Mouse (Mus musculus): ENCODE results near the gene Slc41a2. TPM values are rescaled to one million over a fixed set of nuclear protein-coding genes. Genes with fewer than 3 reads are reported as not detected.

Slc41a2 gene
- total and polyA plus RNA-seq, 2 experiments from 2014 or later, result 0.45 to 5.6 TPM

DNA sequence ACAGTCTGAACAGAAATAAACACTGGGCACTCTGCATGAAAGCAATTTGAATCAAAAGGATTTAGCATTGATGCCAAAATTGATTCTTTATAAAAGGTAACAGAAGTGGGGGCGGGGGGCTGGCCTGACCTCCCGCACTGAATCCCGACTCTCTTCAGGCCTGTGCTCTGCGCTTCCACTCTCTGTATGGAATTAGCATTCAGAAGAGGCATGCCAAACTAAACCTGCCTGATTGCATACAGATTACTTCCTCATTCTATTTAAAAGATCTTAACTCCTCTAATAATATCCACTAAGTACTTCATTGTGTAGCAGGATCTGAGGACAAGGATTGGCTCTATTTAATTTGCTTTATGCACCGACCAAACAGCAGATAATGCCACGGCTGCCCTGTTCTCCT lies 16.2 kb downstream of the Slc41a2 start:
- Histone ChIP-seq H3K4me3 (ENCODE audit: low read depth, low read length) (no peak overlapping the region), H3K27ac (ENCODE audit: low read depth) (no peak overlapping the region), H3K9ac (replicated peaks; ENCODE audit: low read depth, low read length) (no peak overlapping the region), H3K36me3 (replicated peaks; ENCODE audit: control insufficient read depth, insufficient read depth, low read length) (no peaks in the 10 kb centered on the region), H3K4me2 (ENCODE audit: low read depth, low read length) (no peak overlapping the region), H3K27me3 (ENCODE audit: control insufficient read depth, insufficient read depth, low read length) (no peaks in the 10 kb centered on the region), H3K4me1 (ENCODE audit: control insufficient read depth, insufficient read depth) (no peaks in the 10 kb centered on the region), H3K9me3 (replicated peaks; ENCODE audit: control insufficient read depth, low read length) (no peaks in the 10 kb centered on the region)
- 73% methylated on average over 6 of the region's 6 CpGs for WGBS
- TF ChIP-seq EP300 (IDR thresholded peaks at IDR 0.05; ENCODE audit: low read depth) (no peak), CTCF (IDR thresholded peaks at IDR 0.05; ENCODE audit: low read depth) (no peak)
- ATAC-seq (ENCODE audit: insufficient read depth, low read depth), result no peak
- no peak for DNase-seq (ENCODE audit: low spot score)

DNA sequence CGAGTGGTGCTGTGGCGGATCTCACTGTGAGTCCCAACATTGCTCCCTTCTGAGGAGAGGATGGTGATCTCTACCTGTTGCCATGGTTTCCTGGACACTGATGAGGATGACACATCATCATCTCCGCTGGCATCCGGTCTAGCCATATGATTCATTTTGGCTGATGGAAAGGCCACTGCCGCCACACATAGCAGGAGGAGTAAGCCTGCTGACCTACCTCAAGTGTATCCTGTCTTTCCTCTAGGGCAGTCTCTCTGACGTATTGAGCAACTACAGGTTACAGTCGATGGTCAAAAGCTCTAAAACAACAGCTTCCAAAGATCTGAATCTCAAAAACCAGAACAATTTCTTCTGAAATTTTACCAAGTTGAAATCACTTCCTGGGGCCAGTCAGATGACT lies 16.8 kb downstream of the Slc41a2 start:
- no peak overlapping the region for H3K4me3 ChIP-seq (ENCODE audit: low read depth, low read length)
- 86% methylated on average over 7 of the region's 7 CpGs for WGBS

GRCm38 (mm10) chr10:83320396-83320795 lies 17.3 kb downstream of the Slc41a2 start:
- Histone ChIP-seq H3K4me2 (ENCODE audit: low read depth, low read length) (no peak overlapping the region), H3K4me3 (ENCODE audit: low read depth, low read length) (no peak overlapping the region), H3K27me3 (ENCODE audit: control insufficient read depth, insufficient read depth, low read length) (no peaks in the 10 kb centered on the region), H3K9ac (replicated peaks; ENCODE audit: low read depth, low read length) (no peak overlapping the region), H3K27ac (ENCODE audit: low read depth) (no peak overlapping the region), H3K9me3 (replicated peaks; ENCODE audit: control insufficient read depth, low read length) (no peaks in the 10 kb centered on the region), H3K36me3 (replicated peaks; ENCODE audit: control insufficient read depth, insufficient read depth, low read length) (no peaks in the 10 kb centered on the region), H3K4me1 (ENCODE audit: control insufficient read depth, insufficient read depth) (no peaks in the 10 kb centered on the region)
- no peak for TF ChIP-seq EP300 (IDR thresholded peaks at IDR 0.05; ENCODE audit: low read depth)
- TF ChIP-seq CTCF (IDR thresholded peaks at IDR 0.05; ENCODE audit: low read depth), result no peak
- ATAC-seq (ENCODE audit: insufficient read depth, low read depth), result no peak
- no peak for DNase-seq (ENCODE audit: low spot score)
- WGBS, result 81% methylated on average over 6 of the region's 6 CpGs

More for the DNA sequence above, 16.8 kb downstream of the Slc41a2 start:
- no peaks in the 10 kb centered on the region for H3K4me1 ChIP-seq (ENCODE audit: control insufficient read depth, insufficient read depth)
- H3K9ac ChIP-seq (replicated peaks; ENCODE audit: low read depth, low read length), result no peak overlapping the region
- TF ChIP-seq CTCF (IDR thresholded peaks at IDR 0.05; ENCODE audit: low read depth) (no peak), EP300 (IDR thresholded peaks at IDR 0.05; ENCODE audit: low read depth) (no peak)
- H3K4me2 ChIP-seq (ENCODE audit: low read depth, low read length), result no peak overlapping the region
- ATAC-seq (ENCODE audit: insufficient read depth, low read depth), result no peak
- no peaks in the 10 kb centered on the region for H3K27me3 ChIP-seq (ENCODE audit: control insufficient read depth, insufficient read depth, low read length)
- no peaks in the 10 kb centered on the region for H3K9me3 ChIP-seq (replicated peaks; ENCODE audit: control insufficient read depth, low read length)
- DNase-seq (ENCODE audit: low spot score), result no peak
- no peaks in the 10 kb centered on the region for H3K36me3 ChIP-seq (replicated peaks; ENCODE audit: control insufficient read depth, insufficient read depth, low read length)
- H3K27ac ChIP-seq (ENCODE audit: low read depth), result no peak overlapping the region

GRCm38 (mm10) chr10:83313033-83313432 lies 24.6 kb downstream of the Slc41a2 start:
- TF ChIP-seq EP300 (IDR thresholded peaks at IDR 0.05; ENCODE audit: low read depth), result no peak
- TF ChIP-seq CTCF (IDR thresholded peaks at IDR 0.05; ENCODE audit: low read depth), result no peak
- WGBS, result 48% methylated on average over 5 of the region's 5 CpGs
- H3K4me3 ChIP-seq (ENCODE audit: low read depth, low read length), result no peak overlapping the region
- no peaks in the 10 kb centered on the region for H3K36me3 ChIP-seq (replicated peaks; ENCODE audit: control insufficient read depth, insufficient read depth, low read length)
- H3K27me3 ChIP-seq (ENCODE audit: control insufficient read depth, insufficient read depth, low read length), result no peaks in the 10 kb centered on the region
- H3K9ac ChIP-seq (replicated peaks; ENCODE audit: low read depth, low read length), result no peak overlapping the region
- no peak overlapping the region for H3K27ac ChIP-seq (ENCODE audit: low read depth)
- DNase-seq (ENCODE audit: low spot score), result no peak
- ATAC-seq (ENCODE audit: insufficient read depth, low read depth), result no peak
- 0 out of 2 replicates have a peak, but pooled peaks cover 6% of the 10 kb centered on the region for H3K9me3 ChIP-seq (replicated peaks; ENCODE audit: control insufficient read depth, low read length)
- H3K4me2 ChIP-seq (ENCODE audit: low read depth, low read length), result no peak overlapping the region
- H3K4me1 ChIP-seq (ENCODE audit: control insufficient read depth, insufficient read depth), result no peaks in the 10 kb centered on the region

GRCm38 (mm10) chr10:83310356-83310755 lies 27.3 kb downstream of the Slc41a2 start:
- Histone ChIP-seq H3K27ac (ENCODE audit: low read depth) (no peak overlapping the region), H3K27me3 (ENCODE audit: control insufficient read depth, insufficient read depth, low read length) (no peaks in the 10 kb centered on the region), H3K36me3 (replicated peaks; ENCODE audit: control insufficient read depth, insufficient read depth, low read length) (no peaks in the 10 kb centered on the region), H3K9ac (replicated peaks; ENCODE audit: low read depth, low read length) (no peak overlapping the region), H3K4me1 (ENCODE audit: control insufficient read depth, insufficient read depth) (no peaks in the 10 kb centered on the region), H3K4me3 (ENCODE audit: low read depth, low read length) (no peak overlapping the region), H3K4me2 (ENCODE audit: low read depth, low read length) (no peak overlapping the region), H3K9me3 (replicated peaks; ENCODE audit: control insufficient read depth, low read length) (0 out of 2 replicates have a peak, but pooled peaks cover 6% of the 10 kb centered on the region)
- WGBS, result 75% methylated on average over 7 of the region's 7 CpGs
- ATAC-seq (ENCODE audit: insufficient read depth, low read depth), result no peak
- DNase-seq (ENCODE audit: low spot score), result no peak
- TF ChIP-seq CTCF (IDR thresholded peaks at IDR 0.05; ENCODE audit: low read depth) (no peak), EP300 (IDR thresholded peaks at IDR 0.05; ENCODE audit: low read depth) (no peak)

- DNase-seq (ENCODE audit: low spot score) (no peak), ATAC-seq (ENCODE audit: insufficient read depth, low read depth) (no peak)
- TF ChIP-seq CTCF (IDR thresholded peaks at IDR 0.05; ENCODE audit: low read depth), result no peak
- no peak for TF ChIP-seq EP300 (IDR thresholded peaks at IDR 0.05; ENCODE audit: low read depth)
- H3K27me3 ChIP-seq (ENCODE audit: control insufficient read depth, insufficient read depth, low read length), result no peaks in the 10 kb centered on the region
- H3K4me2 ChIP-seq (ENCODE audit: low read depth, low read length), result no peak overlapping the region
- no peak overlapping the region for H3K9ac ChIP-seq (replicated peaks; ENCODE audit: low read depth, low read length)
- H3K9me3 ChIP-seq (replicated peaks; ENCODE audit: control insufficient read depth, low read length), result no peaks in the 10 kb centered on the region
- H3K4me3 ChIP-seq (ENCODE audit: low read depth, low read length), result no peak overlapping the region
- no peaks in the 10 kb centered on the region for H3K36me3 ChIP-seq (replicated peaks; ENCODE audit: control insufficient read depth, insufficient read depth, low read length)
- no peaks in the 10 kb centered on the region for H3K4me1 ChIP-seq (ENCODE audit: control insufficient read depth, insufficient read depth)
- WGBS, result 64% methylated on average over 4 of the region's 4 CpGs
- no peak overlapping the region for H3K27ac ChIP-seq (ENCODE audit: low read depth)
These were observed 36.0 kb downstream of the Slc41a2 start for GRCm38 (mm10) chr10:83301687-83302086.
